Mouse (Mus musculus) adrenal gland, postnatal 4 days (tissue): ENCODE results near the gene Anxa1. TPM values are rescaled to one million over a fixed set of nuclear protein-coding genes. Genes with fewer than 3 reads are reported as not detected.
A peak's percentile ranks its signal among the peaks of the same experiment; 100 is the strongest.

Experiments
- DNase-seq, 2 experiments: peaks; one replicate each; pipeline ENCODE4 v3.0.0; 2021 to 2022; ENCODE audit warnings: low spot score in 2 of 2, mixed read lengths in 2 of 2
- long read RNA-seq, 2 experiments: library from polyadenylated mRNA; stranded (forward); transcript quantifications; one replicate each; pipeline ENCODE4 v2.0.0; 2021
- total RNA-seq, 2 experiments: library from RNA; stranded (reverse); gene quantifications; 2 replicates each; pipeline ENCODE4 v1.2.3; 2021

The Anxa1 gene
- 10 to 100 TPM; 23.7 to 33.0 TPM for total RNA-seq
- long read RNA-seq, experiment 1, transcript Anxa1-201 (13 exons, 1,674 nt): major isoform, 38 of 40 reads
- long read RNA-seq, experiment 1, partial matches to known transcripts: 1 of 40 reads
- long read RNA-seq, experiment 1, other reads (novel, unspliced or antisense): 1 of 40 reads
- long read RNA-seq, experiment 2, transcript Anxa1-201 (13 exons, 1,674 nt): major isoform, 29 of 32 reads
- long read RNA-seq, experiment 2, partial matches to known transcripts: 0 of 32 reads
- long read RNA-seq, experiment 2, other reads (novel, unspliced or antisense): 3 of 32 reads

DNA sequence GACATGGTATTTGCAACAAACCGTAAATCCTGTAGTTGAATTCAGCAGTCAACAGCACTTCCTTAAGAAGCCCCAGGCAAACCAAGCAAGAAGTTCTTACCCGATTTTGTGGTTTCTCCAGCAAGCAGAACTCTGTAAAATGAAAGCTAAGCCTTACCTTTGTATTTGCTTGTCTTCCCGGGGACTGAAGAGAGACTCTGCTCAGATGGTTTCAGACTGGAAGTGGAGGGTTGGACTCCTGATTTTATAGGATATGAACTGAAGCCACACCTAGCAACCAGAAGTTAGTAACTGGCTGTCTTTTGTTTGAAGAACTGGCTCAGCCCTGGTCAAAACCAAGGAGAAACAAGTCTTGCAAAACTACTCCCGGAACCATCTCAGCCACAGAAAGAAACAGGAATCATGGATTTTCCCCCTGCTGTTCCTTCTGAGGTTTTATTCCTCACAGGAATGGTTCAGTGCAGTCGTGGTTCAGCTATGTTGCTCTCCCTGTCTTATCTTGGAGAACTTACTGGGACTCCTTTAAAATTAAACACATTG is at the start of gene Anxa1:
Anxa1 (minus strand) TSS at position 490 of the 540 bp plus-strand sequence.
- no peak for DNase-seq

DNA sequence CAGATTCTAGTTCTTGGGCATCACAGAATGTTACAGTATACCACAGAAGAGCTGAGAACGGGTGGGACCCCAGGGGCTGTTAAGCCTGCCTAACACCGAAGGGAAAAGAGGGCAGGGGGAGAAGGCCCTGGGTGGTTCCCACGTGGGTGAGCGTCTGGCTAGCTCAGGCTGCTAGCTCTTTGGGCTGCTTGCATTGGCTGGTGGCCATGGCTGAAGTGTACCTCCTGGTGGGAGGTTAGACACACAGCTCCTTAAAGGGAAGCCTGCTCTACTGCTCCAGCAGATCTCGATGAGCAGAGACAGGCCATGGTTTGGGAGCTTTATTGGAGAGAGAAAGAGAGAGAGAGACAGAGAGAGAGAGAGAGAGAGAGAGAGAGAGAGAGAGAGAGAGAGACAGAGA is 46.3 kb upstream of the Anxa1 start:
- no peak for DNase-seq

DNA sequence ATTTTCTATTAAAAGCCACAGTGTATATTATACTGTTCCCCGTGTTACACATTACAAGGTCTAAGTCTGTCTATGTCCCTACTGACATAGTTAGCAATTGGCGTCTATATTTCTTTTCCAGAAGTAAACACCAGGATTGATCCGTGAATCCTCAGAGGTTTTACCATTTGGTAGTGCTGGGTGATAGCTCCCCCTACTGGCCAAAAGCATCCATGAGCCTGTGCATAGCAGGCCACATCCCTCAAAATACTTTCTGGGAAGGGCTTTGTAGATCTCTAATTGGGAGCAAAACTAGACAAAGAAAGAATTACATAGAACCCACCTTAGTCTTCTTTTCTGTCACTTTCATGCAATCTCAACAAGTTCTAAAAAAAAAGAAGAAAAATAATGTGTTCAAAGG is 43.8 kb upstream of the Anxa1 start:
- peak; percentile 10 to 11 for DNase-seq

GRCm38 (mm10) chr19:20433966-20434365 is 43.2 kb upstream of the Anxa1 start:
- no peak for DNase-seq

DNA sequence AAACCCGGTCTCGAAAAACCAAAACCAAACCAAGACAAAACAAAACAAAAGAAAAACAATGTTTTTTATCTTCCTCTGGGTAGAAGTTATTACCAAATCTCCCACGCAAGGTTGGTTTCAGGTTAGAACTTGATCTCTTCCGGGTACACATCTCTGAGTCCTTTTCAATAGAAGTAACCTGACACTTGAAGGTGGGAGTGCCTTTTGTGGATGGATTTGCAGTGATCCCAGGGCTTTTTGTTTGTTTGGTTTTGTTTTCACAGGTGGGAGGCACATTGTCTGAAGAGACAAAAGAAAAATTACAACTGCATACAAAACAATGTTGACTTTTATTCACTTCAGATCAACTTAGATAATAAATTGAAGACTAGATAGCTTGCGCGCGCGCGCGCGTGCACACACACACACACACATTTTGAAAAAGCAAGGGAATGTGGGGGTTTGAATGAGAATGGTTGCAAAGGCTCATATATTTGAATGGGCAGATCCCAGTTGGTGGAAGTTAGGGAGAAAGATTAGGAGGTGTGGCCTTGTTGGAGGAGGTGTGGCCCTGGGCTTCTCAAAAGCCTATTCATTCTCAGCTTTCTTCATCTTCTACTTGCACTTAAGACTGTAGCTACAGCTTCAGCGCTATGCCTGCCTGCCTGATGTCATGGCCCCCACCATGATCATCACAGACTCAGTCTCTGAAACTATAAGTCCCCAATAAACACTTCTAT is 35.9 kb upstream of the Anxa1 start:
- no peak for DNase-seq

GRCm38 (mm10) chr19:20411276-20411675 is 20.5 kb upstream of the Anxa1 start:
- DNase-seq: no peak

GRCm38 (mm10) chr19:20409541-20410528 is 19.1 kb upstream of the Anxa1 start:
- no peak for DNase-seq

GRCm38 (mm10) chr19:20406475-20406874 is 15.7 kb upstream of the Anxa1 start:
- no peak for DNase-seq

GRCm38 (mm10) chr19:20405015-20405414 is 14.3 kb upstream of the Anxa1 start:
- no peak for DNase-seq

GRCm38 (mm10) chr19:20403740-20404139 is 13.0 kb upstream of the Anxa1 start:
- no peak for DNase-seq

GRCm38 (mm10) chr19:20403219-20403618 is 12.5 kb upstream of the Anxa1 start:
- no peak for DNase-seq

DNA sequence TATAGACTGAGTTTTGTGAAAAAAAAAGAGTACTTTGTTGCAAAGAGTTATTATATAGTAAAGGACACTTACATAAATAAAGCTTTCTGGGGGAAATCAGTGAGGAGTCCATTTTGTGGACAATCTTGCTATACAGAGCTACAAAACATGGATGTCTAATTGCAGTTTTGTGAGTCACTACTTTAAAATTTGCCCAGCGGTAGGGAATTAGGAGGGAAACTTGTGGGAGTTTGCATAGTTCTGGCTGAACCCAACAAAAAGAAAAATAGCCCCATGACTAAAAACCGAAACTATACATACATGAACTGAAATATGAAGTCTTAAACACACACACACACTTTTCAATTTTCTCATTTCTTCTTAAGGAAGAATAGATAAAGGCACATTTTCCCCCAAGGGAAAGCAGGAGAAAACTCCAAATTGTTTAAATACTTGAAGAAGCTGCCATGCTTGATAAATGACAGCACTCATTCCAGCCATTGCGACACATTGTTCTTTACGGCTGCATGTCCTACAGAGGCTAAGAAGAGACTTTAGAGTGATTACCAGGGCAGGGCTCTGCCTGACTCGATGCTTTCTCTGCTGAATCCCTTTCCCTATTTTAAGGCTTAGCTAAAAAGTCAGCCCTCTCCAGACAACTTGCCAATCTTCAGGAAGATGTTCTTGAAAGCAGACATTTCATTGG is 11.9 kb upstream of the Anxa1 start:
- DNase-seq: no peak

DNA sequence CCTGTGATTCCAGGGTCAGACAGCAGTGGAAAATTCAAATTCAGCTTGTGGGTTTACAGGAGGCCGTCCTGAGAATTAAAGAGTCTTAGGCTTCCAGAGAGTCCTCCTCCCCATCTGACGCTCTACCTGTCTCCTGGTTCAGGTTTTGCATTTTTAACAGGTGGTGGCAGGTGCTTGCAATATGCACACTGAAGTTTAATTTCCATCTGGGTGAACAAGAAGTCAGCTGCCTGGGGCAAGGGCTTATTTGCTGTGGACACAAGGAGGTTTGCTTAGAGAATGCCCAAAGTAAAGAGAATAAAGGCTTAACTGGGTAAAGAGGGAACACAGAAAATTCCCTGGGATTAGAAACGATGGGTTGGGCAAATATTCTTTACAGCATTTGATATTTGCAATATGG is 11.2 kb upstream of the Anxa1 start:
- DNase-seq: no peak

GRCm38 (mm10) chr19:20399187-20399586 is 8.4 kb upstream of the Anxa1 start:
- no peak for DNase-seq

- no peak for DNase-seq
These were observed 6.3 kb upstream of the Anxa1 start for GRCm38 (mm10) chr19:20397092-20397491.

- DNase-seq: no peak
These were observed 3.0 kb upstream of the Anxa1 start for GRCm38 (mm10) chr19:20393556-20394274.

DNA sequence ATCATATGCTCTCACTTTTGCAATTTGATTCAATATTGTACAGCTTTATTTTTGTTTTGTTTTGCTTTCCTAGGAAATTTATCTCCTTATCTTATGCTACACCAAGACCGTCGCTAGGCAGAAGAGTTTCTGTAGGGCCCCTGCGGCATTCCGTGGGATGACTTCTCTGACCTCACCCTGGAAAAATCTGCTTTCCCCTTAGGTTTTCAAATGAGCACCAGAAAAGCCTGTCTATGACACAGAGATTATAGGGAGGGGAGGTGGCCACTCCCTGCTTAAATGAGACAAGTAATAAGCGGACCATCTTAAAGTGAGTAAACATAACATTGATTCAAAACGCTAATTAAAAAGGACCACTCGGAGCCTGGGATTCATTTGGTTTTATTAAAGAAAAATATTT is 1.0 kb downstream of the Anxa1 start:
- no peak for DNase-seq

- DNase-seq: no peak
These were observed 1.5 kb downstream of the Anxa1 start for GRCm38 (mm10) chr19:20389245-20389644.

- no peak for DNase-seq
These were observed 2.5 kb downstream of the Anxa1 start for GRCm38 (mm10) chr19:20388276-20388675.

- DNase-seq: no peak
These were observed 4.4 kb downstream of the Anxa1 start for GRCm38 (mm10) chr19:20386296-20386695.
